Mouse (Mus musculus) midbrain, embryonic 11.5 days (tissue): Measurements from ENCODE around the gene 2900011O08Rik. TPM values are rescaled to one million over a fixed set of nuclear protein-coding genes. Genes with fewer than 3 reads are reported as not detected.
"Not testable (repeated sequence)": the region's sequence is repeated elsewhere in the genome, so short reads cannot be mapped to it uniquely, and the experiment has no call there.

ENCODE experiments used
- ATAC-seq: fragments of 200-750 bp; cut with Nextera tagmentation; 2 replicates; pipeline ENCODE4 v1.8.0; 2017; ENCODE audit warnings: moderate TSS enrichment, moderate library complexity; ENCODE audit not compliant: low FRiP score
- DNase-seq: peaks from one replicate; pipeline ENCODE4 v3.0.0; 2015; ENCODE audit warnings: low spot score; ENCODE audit errors: missing footprints
- H3K27ac ChIP-seq: fragments of 300-500 bp; sonication (generic); 2 replicates; pipeline ENCODE4 v1.5.1; 2014; ENCODE audit warnings: low read depth, low read length
- H3K27me3 ChIP-seq: fragments of 300-500 bp; sonication (generic); 2 replicates; pipeline ENCODE4 v1.6.1; 2014; ENCODE audit warnings: mild to moderate bottlenecking, low read length, moderate library complexity, mixed read lengths; ENCODE audit not compliant: control insufficient read depth, insufficient read depth
- H3K36me3 ChIP-seq: fragments of 300-500 bp; sonication (generic); 2 replicates; pipeline ENCODE4 v1.6.1; 2014; ENCODE audit warnings: mild to moderate bottlenecking, low read length, moderate library complexity, mixed read lengths; ENCODE audit not compliant: control insufficient read depth, insufficient read depth
- H3K4me1 ChIP-seq: fragments of 300-500 bp; sonication (generic); 2 replicates; pipeline ENCODE4 v1.6.1; 2014; ENCODE audit warnings: low read length; ENCODE audit not compliant: control insufficient read depth, insufficient read depth
- H3K4me2 ChIP-seq: fragments of 300-500 bp; sonication (generic); 2 replicates; pipeline ENCODE4 v1.6.1; 2014; ENCODE audit warnings: mild to moderate bottlenecking, moderate library complexity
- H3K4me3 ChIP-seq: fragments of 300-500 bp; sonication (generic); 2 replicates; pipeline ENCODE4 v1.5.1; 2014; ENCODE audit warnings: low read depth, low read length
- H3K9ac ChIP-seq: fragments of 300-500 bp; sonication (generic); 2 replicates; pipeline ENCODE4 v1.6.1; 2014; ENCODE audit warnings: low read length
- H3K9me3 ChIP-seq: fragments of 300-500 bp; sonication (generic); 2 replicates; pipeline ENCODE4 v1.6.1; 2016; ENCODE audit warnings: low read length; ENCODE audit not compliant: control insufficient read depth
- WGBS: fragments of 180-500 bp; shearing (Covaris S2); extraction: QIAGEN DNeasy Blood & Tissue Kit; methylation state at CpG from one replicate; pipeline ENCODE4 v1.1.7; 2014; 5-methylcytosine and 5-hydroxymethylcytosine counted together
- polyA plus RNA-seq: library from polyadenylated mRNA; unstranded; fragments of >200 nt; fragmentation: Nextera tagmentation; extraction: Ambion mirVana; gene quantifications from 2 replicates; pipeline ENCODE4 v1.2.1, GENCODE M21; 2014

The 2900011O08Rik gene
- polyA plus RNA-seq, 1 experiment from 2014 or later = 28.1 TPM

DNA sequence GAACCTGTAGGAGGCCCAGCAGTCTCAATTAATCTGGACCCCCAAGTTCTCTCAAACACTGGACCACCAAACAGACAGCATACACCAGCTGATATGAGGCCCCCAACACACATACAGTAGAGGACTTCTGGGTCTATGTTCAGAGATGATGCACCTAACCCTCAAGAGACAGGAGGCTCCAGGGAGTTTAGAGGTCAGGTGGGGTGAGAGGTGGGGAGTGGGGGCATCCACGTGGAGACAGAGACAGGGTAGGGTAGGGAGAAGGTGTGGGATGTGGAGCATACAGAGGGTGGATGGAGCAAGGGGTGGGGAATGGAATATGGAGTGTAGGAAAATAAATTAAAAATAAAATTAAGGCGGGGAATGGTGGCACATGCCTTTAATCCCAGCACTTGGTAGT lies 82.3 kb downstream of the 2900011O08Rik start:
- H3K9me3 ChIP-seq, H3K27ac ChIP-seq, DNase-seq, ATAC-seq, H3K4me2 ChIP-seq, H3K27me3 ChIP-seq, H3K9ac ChIP-seq, H3K4me1 ChIP-seq, H3K4me3 ChIP-seq, H3K36me3 ChIP-seq: not testable (repeated sequence)
- WGBS = 77% methylated on average over 2 of the region's 2 CpGs

DNA sequence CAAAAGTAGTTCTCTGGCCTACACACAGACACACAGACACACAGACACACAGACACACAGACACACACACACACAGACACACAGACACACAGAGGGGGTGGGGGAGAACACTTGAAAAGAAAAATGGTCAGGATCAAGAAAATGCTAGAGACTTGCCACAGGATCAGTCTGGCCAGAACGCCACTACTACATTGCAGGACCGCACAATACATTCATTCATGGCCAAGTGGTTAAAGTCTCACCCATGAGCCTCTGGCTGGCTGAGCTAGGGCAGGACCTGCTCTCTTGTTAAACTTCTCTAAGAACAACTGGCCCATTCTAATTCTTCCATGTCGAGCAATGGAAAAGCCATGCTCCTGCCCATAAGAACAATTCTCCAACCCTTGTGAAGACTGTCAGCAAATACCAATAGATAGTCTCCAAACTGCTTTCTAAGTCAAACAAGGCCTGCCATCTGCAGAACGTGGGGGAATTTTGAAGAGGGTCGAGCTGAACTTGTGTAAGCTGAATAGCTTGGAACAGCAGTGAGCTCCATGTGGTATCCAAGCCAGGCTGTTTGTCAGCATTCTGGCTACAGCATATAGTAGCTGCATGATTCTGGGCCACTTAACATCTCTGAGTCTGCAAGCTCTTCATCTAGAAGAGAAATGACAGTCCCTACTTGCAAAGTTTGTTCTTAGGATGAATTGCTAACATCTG lies 84.2 kb downstream of the 2900011O08Rik start:
- no peaks in the 10 kb centered on the region; the same call in 1 of the 2 replicates for H3K36me3 ChIP-seq
- H3K9me3 ChIP-seq = no peaks in the 10 kb centered on the region
- H3K4me3 ChIP-seq = no peak overlapping the region
- no peaks in the 10 kb centered on the region for H3K4me1 ChIP-seq
- no peak for ATAC-seq
- H3K9ac ChIP-seq = no peak overlapping the region
- H3K27ac ChIP-seq = no peak overlapping the region
- H3K27me3 ChIP-seq = no peaks in the 10 kb centered on the region
- DNase-seq = no peak
- 76% methylated on average over 5 of the region's 5 CpGs for WGBS
- H3K4me2 ChIP-seq = no peak overlapping the region

DNA sequence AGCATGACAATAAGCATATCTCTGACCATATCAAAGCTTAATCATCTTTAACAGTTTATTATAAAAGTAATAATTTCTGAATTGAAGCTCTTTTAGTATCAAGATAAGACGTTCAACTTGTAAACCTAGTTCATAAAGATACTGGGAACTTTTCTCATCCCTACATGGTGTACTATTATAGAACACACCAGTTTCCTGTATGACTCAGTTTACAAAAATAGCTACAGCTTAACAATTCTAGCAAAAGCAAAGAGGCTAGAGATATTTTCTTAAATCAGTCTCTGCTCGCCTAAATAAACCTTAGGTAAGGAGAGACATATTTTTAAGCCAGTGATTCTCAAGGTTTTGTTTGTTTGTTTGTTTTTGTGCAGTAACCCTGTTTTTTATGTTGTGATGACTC lies 96.5 kb downstream of the 2900011O08Rik start:
- Histone ChIP-seq H3K27ac (no peak overlapping the region), H3K4me3 (no peak overlapping the region), H3K27me3 (no peaks in the 10 kb centered on the region), H3K4me1 (no peaks in the 10 kb centered on the region), H3K9me3 (no peaks in the 10 kb centered on the region), H3K36me3 (no peaks in the 10 kb centered on the region), H3K4me2 (no peak overlapping the region), H3K9ac (no peak overlapping the region)
- DNase-seq (no peak), ATAC-seq (no peak)
- WGBS = 86% methylated on average over 2 of the region's 2 CpGs

DNA sequence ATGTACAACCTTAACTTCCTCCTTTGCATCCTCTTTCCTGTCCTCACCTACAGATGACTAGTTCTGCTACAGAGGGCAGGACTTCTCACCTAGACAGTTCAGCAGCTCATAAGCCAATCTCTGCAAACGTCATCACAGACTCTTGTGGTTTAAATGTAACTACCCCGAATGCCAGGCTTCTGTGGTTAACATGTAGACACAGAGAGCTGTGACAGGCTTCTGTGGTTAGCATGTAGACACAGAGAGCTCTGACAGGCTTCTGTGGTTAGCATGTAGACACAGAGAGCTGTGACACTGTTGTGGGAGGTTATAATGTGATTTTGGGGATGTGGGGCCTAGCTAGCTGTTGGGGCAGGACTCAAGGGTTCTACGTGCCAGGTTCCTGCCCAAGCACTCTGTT lies 101.8 kb downstream of the 2900011O08Rik start:
- Histone ChIP-seq H3K4me3 (no peak overlapping the region), H3K9ac (no peak overlapping the region), H3K27ac (no peak overlapping the region), H3K36me3 (no peaks in the 10 kb centered on the region), H3K27me3 (no peaks in the 10 kb centered on the region), H3K4me2 (no peak overlapping the region), H3K9me3 (no peaks in the 10 kb centered on the region), H3K4me1 (no peaks in the 10 kb centered on the region)
- 89% methylated on average over 3 of the region's 3 CpGs for WGBS
- no peak for DNase-seq
- no peak for ATAC-seq

DNA sequence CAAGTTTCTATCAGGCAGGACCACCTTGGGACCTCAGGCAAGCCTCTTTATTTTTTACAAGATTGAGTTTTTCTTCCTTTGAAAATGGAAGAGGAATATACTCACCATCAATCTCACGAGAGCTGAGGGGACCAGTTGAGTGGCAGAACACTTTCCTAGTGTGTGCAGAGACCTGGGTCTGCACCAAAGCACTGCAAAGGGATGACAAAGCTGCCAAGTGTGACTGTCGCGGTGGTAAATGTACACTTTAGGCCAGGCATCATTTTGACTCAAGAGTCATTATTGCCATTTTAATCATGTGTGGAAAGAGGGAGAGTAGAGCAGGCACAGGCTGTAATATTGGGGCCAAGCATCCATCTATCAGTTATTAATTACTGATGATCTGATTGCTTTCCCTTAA lies 102.9 kb downstream of the 2900011O08Rik start:
- H3K36me3 ChIP-seq = no peaks in the 10 kb centered on the region
- H3K4me1 ChIP-seq = no peaks in the 10 kb centered on the region
- no peaks in the 10 kb centered on the region for H3K27me3 ChIP-seq
- no peak overlapping the region for H3K4me3 ChIP-seq
- no peak overlapping the region for H3K27ac ChIP-seq
- H3K9me3 ChIP-seq = no peaks in the 10 kb centered on the region
- H3K4me2 ChIP-seq = no peak overlapping the region
- no peak overlapping the region for H3K9ac ChIP-seq
- DNase-seq = no peak
- ATAC-seq = no peak
- 82% methylated on average over 3 of the region's 3 CpGs for WGBS

DNA sequence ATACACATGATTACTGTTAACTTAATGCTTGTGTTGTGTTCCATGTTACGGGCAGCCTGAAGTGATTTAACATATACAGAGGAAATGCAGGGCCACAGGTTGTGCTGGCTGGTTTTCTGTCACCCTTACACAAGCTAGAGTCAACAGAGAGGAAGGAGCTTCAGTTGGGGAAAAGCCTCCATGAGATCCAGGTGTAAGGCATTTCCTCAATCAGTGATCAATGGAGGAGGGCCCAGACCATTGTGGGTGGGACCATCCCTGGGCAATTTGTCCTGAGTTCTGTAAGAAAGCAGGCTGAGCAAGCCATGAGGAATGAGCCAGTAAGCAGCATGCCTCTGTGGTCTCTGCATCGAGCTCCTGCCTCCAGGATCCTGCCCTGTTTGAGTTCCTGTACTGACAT lies 105.4 kb downstream of the 2900011O08Rik start:
- Histone ChIP-seq H3K9ac (no peak overlapping the region), H3K27me3 (no peaks in the 10 kb centered on the region), H3K4me1 (no peaks in the 10 kb centered on the region), H3K27ac (no peak overlapping the region), H3K4me3 (no peak overlapping the region), H3K4me2 (no peak overlapping the region), H3K9me3 (no peaks in the 10 kb centered on the region), H3K36me3 (no peaks in the 10 kb centered on the region)
- no peak for ATAC-seq
- DNase-seq = no peak
- 86% methylated on average over 2 of the region's 2 CpGs for WGBS

DNA sequence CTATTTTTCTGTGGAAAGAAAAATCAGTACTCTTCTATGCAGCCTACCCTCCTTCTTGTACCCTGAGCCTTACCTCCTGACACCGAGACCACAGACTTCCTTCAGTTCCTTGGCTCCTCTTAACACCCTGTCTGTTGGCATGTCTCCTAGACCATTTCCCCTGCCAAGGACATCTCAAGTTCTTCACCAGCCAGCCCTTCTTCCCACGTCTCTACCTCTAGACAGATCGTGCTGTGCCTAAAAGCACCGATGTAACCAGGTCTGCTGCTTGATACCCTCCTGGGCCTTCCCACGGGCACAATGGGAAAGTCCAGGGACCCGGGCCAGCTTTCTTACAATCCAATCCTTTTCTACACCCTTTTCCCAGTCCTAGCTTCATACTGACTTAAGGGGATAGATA lies 119.5 kb downstream of the 2900011O08Rik start:
- H3K36me3 ChIP-seq = peaks cover 7% of the 10 kb centered on the region
- ATAC-seq (no peak), DNase-seq (no peak)
- H3K9me3 ChIP-seq = no peaks in the 10 kb centered on the region
- H3K27me3 ChIP-seq = no peaks in the 10 kb centered on the region
- no peak overlapping the region for H3K4me2 ChIP-seq
- whole genome bisulfite sequencing = 89% methylated on average over 6 of the region's 6 CpGs
- H3K9ac ChIP-seq = no peak overlapping the region
- H3K4me3 ChIP-seq = no peak overlapping the region
- H3K27ac ChIP-seq = no peak overlapping the region
- H3K4me1 ChIP-seq = no peaks in the 10 kb centered on the region

DNA sequence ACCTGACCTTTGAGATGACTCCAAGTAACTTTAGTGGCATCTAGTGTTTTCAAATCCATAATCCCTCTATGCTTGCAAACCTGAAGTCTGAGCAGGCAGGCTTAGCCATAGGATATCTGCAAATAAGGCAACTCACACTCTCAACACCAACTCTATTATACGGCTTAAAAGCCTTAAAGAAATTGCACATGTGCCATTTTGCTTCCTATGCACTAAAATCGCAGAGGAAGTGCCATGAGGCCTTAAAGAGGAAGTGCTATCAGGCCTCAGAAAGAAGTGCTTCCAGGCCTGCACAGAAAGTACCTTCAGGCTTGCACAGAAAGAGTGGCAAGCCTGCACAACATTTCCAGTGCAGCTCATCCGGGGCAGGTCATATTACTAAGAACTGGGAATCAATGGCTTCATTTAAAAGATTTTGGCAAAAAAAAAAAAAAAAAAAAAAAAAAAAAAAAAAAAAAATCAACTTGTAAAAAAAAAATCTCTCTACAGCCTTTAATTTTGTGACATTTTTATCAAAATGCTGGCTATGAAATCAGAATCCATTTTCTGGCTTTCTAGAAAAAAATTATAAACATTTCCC lies 123.3 kb downstream of the 2900011O08Rik start:
- no peaks in the 10 kb centered on the region for H3K9me3 ChIP-seq
- H3K9ac ChIP-seq = no peak overlapping the region
- H3K4me3 ChIP-seq = no peak overlapping the region
- H3K27me3 ChIP-seq = no peaks in the 10 kb centered on the region
- H3K27ac ChIP-seq = no peak overlapping the region
- peaks cover 12% of the 10 kb centered on the region for H3K36me3 ChIP-seq
- DNase-seq = peak; percentile 72
- 84% methylated on average over 3 of the region's 3 CpGs for WGBS
- no peak overlapping the region for H3K4me2 ChIP-seq
- no peak for ATAC-seq
- no peaks in the 10 kb centered on the region for H3K4me1 ChIP-seq

DNA sequence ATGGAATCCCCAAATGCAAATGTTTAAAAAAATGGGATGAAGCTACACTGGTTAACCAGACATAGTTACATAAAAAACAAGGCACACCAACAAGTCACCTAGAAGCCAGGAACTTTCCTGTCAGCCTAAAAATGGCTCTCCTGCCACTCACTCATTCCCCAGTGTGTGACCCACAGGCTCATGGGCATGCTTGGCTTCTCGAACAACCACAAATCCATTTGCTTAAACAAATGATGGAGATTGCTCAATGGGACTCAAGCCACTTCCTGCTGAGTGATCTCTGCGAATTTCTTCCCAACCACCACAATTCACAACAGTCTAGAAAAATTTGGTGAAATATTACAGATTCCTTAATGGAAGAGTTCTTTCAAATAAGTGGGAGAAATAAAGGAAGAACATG lies 124.5 kb downstream of the 2900011O08Rik start:
- no peak overlapping the region for H3K9ac ChIP-seq
- ATAC-seq (no peak), DNase-seq (no peak)
- no peak overlapping the region for H3K4me3 ChIP-seq
- peaks cover 12% of the 10 kb centered on the region for H3K36me3 ChIP-seq
- WGBS = 82% methylated on average over 2 of the region's 2 CpGs
- H3K9me3 ChIP-seq = no peaks in the 10 kb centered on the region
- no peak overlapping the region for H3K27ac ChIP-seq
- H3K27me3 ChIP-seq = no peaks in the 10 kb centered on the region
- H3K4me2 ChIP-seq = no peak overlapping the region
- no peaks in the 10 kb centered on the region for H3K4me1 ChIP-seq
